Mouse (Mus musculus): Measurements from ENCODE around the gene Taar9. TPM values are rescaled to one million over a fixed set of nuclear protein-coding genes. Genes with fewer than 3 reads are reported as not detected.
"Not testable (repeated sequence)": the region's sequence is repeated elsewhere in the genome, so short reads cannot be mapped to it uniquely, and the experiment has no call there.

Taar9 gene
- polyA plus RNA-seq, 1 experiment from 2014 or later, result not detected

- DNase-seq (ENCODE audit: low spot score) (no peak), ATAC-seq (replicated peaks; ENCODE audit: low FRiP score, low TSS enrichment, low read depth) (no peak)
- Histone ChIP-seq H3K27me3 (replicated peaks; ENCODE audit: control insufficient read depth, insufficient read depth, low read length) (no peaks in the 10 kb centered on the region), H3K9me3 (ENCODE audit: control insufficient read depth, low read length) (no peaks in the 10 kb centered on the region), H3K4me3 (ENCODE audit: low read depth, low read length) (no peak within 1 kb of the TSS), H3K4me1 (replicated peaks; ENCODE audit: control insufficient read depth, insufficient read depth, low read length) (no peaks in the 10 kb centered on the region), H3K36me3 (ENCODE audit: control insufficient read depth, insufficient read depth, low read length) (no peaks in the 10 kb centered on the region), H3K9ac (ENCODE audit: low read length) (no peak within 1 kb of the TSS), H3K27ac (ENCODE audit: low read depth) (no peak within 1 kb of the TSS), H3K4me2 (ENCODE audit: low read length) (no peak within 1 kb of the TSS)
- 76% methylated on average over 2 of the region's 2 CpGs for WGBS
Measured at GRCm38 (mm10) chr10:24092194-24092593, 17.1 kb downstream of the Taar9 start, which contains the start of gene Taar8b. Taar8b (minus strand) TSS chr10:24092294.

DNA sequence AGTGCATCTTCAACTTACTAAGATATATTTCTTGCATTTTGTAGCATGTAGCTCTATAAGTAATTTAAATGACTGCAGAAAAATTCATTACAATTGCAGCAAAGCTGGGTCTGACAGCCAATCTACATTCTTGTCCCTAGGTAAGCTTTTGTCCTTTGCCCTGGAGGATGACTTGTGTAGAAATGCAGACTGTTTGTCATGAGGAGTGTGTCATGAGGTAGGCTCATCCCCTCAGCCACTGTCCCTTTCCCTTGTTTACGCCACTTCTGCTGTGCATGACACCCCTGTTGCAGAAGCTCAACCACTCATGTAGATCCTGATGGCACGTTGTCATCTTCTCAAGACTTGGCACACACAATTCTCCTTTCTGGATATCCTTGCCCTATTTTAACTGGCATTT lies 22.2 kb downstream of the Taar9 start:
- Histone ChIP-seq H3K9me3 (ENCODE audit: control insufficient read depth, low read length) (no peaks in the 10 kb centered on the region), H3K27me3 (replicated peaks; ENCODE audit: control insufficient read depth, insufficient read depth, low read length) (no peaks in the 10 kb centered on the region), H3K27ac (ENCODE audit: low read depth) (no peak overlapping the region), H3K4me2 (ENCODE audit: low read length) (no peak overlapping the region), H3K4me3 (ENCODE audit: low read depth, low read length) (no peak overlapping the region), H3K4me1 (replicated peaks; ENCODE audit: control insufficient read depth, insufficient read depth, low read length) (no peaks in the 10 kb centered on the region), H3K9ac (ENCODE audit: low read length) (no peak overlapping the region), H3K36me3 (ENCODE audit: control insufficient read depth, insufficient read depth, low read length) (no peaks in the 10 kb centered on the region)
- DNase-seq (ENCODE audit: low spot score) (no peak), ATAC-seq (replicated peaks; ENCODE audit: low FRiP score, low TSS enrichment, low read depth) (no peak)
- 87% methylated on average over 2 of the region's 2 CpGs for WGBS

DNA sequence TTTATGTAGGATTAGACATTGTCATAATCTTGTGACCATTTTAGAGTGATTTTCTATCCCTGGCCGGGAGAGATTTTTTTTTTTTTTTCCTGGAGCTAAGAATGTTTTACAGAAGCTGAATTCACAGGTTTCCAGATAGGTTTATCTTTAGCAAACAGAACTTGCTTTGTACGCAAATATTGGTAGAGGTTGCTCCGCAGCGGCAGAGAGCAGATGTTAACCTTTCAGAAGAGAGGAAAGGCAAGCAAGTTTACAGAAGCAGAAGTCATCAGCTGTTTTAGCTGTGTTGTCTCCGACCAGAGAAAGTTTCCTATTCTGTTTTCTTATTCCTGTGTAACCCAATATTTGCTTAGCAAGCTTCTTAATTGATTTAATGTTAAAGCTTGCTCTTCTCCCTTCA lies 22.8 kb downstream of the Taar9 start:
- Histone ChIP-seq H3K9me3 (ENCODE audit: control insufficient read depth, low read length) (no peaks in the 10 kb centered on the region), H3K27ac (ENCODE audit: low read depth) (no peak overlapping the region), H3K27me3 (replicated peaks; ENCODE audit: control insufficient read depth, insufficient read depth, low read length) (no peaks in the 10 kb centered on the region), H3K9ac (ENCODE audit: low read length) (no peak overlapping the region), H3K36me3 (ENCODE audit: control insufficient read depth, insufficient read depth, low read length) (no peaks in the 10 kb centered on the region), H3K4me2 (ENCODE audit: low read length) (no peak overlapping the region), H3K4me1 (replicated peaks; ENCODE audit: control insufficient read depth, insufficient read depth, low read length) (no peaks in the 10 kb centered on the region), H3K4me3 (ENCODE audit: low read depth, low read length) (no peak overlapping the region)
- WGBS, result 52% methylated on average over 5 of the region's 5 CpGs
- DNase-seq (ENCODE audit: low spot score) (no peak), ATAC-seq (replicated peaks; ENCODE audit: low FRiP score, low TSS enrichment, low read depth) (no peak)

GRCm38 (mm10) chr10:24085936-24086335 lies 23.4 kb downstream of the Taar9 start:
- ATAC-seq (replicated peaks; ENCODE audit: low FRiP score, low TSS enrichment, low read depth), result no peak
- no peaks in the 10 kb centered on the region for H3K4me1 ChIP-seq (replicated peaks; ENCODE audit: control insufficient read depth, insufficient read depth, low read length)
- no peaks in the 10 kb centered on the region for H3K27me3 ChIP-seq (replicated peaks; ENCODE audit: control insufficient read depth, insufficient read depth, low read length)
- no peak for DNase-seq (ENCODE audit: low spot score)
- H3K9me3 ChIP-seq (ENCODE audit: control insufficient read depth, low read length), result no peaks in the 10 kb centered on the region
- no peak overlapping the region for H3K9ac ChIP-seq (ENCODE audit: low read length)
- no peak overlapping the region for H3K4me2 ChIP-seq (ENCODE audit: low read length)
- no peak overlapping the region; the same call in 1 of the 2 replicates for H3K27ac ChIP-seq (ENCODE audit: low read depth)
- WGBS, result 72% methylated on average over 5 of the region's 5 CpGs
- no peaks in the 10 kb centered on the region for H3K36me3 ChIP-seq (ENCODE audit: control insufficient read depth, insufficient read depth, low read length)
- H3K4me3 ChIP-seq (ENCODE audit: low read depth, low read length), result no peak overlapping the region

GRCm38 (mm10) chr10:24080166-24080565 lies 29.2 kb downstream of the Taar9 start:
- H3K4me3 ChIP-seq (ENCODE audit: low read depth, low read length), result no peak overlapping the region
- no peaks in the 10 kb centered on the region for H3K36me3 ChIP-seq (ENCODE audit: control insufficient read depth, insufficient read depth, low read length)
- no peaks in the 10 kb centered on the region for H3K9me3 ChIP-seq (ENCODE audit: control insufficient read depth, low read length)
- H3K4me2 ChIP-seq (ENCODE audit: low read length), result no peak overlapping the region
- H3K27me3 ChIP-seq (replicated peaks; ENCODE audit: control insufficient read depth, insufficient read depth, low read length), result no peaks in the 10 kb centered on the region
- no peaks in the 10 kb centered on the region for H3K4me1 ChIP-seq (replicated peaks; ENCODE audit: control insufficient read depth, insufficient read depth, low read length)
- DNase-seq (ENCODE audit: low spot score) (peak; percentile 58), ATAC-seq (replicated peaks; ENCODE audit: low FRiP score, low TSS enrichment, low read depth) (no peak)
- WGBS, result 41% methylated on average over 3 of the region's 3 CpGs
- no peak overlapping the region for H3K9ac ChIP-seq (ENCODE audit: low read length)
- H3K27ac ChIP-seq (ENCODE audit: low read depth), result no peak overlapping the region

- not testable (repeated sequence) for H3K9me3 ChIP-seq (ENCODE audit: control insufficient read depth, low read length); H3K27ac ChIP-seq (ENCODE audit: low read depth); H3K27me3 ChIP-seq (replicated peaks; ENCODE audit: control insufficient read depth, insufficient read depth, low read length); H3K4me3 ChIP-seq (ENCODE audit: low read depth, low read length); DNase-seq (ENCODE audit: low spot score); H3K4me1 ChIP-seq (replicated peaks; ENCODE audit: control insufficient read depth, insufficient read depth, low read length); H3K9ac ChIP-seq (ENCODE audit: low read length); H3K36me3 ChIP-seq (ENCODE audit: control insufficient read depth, insufficient read depth, low read length); ATAC-seq (replicated peaks; ENCODE audit: low FRiP score, low TSS enrichment, low read depth); H3K4me2 ChIP-seq (ENCODE audit: low read length)
- 84% methylated on average over 2 of the region's 4 CpGs for WGBS
Measured at GRCm38 (mm10) chr10:24076200-24076599, 33.1 kb downstream of the Taar9 start, which contains the start of gene Taar8a. Taar8a (plus strand) TSS chr10:24076500.

- H3K4me3 ChIP-seq (ENCODE audit: low read depth, low read length); H3K27me3 ChIP-seq (replicated peaks; ENCODE audit: control insufficient read depth, insufficient read depth, low read length); H3K9ac ChIP-seq (ENCODE audit: low read length); H3K9me3 ChIP-seq (ENCODE audit: control insufficient read depth, low read length); DNase-seq (ENCODE audit: low spot score); H3K36me3 ChIP-seq (ENCODE audit: control insufficient read depth, insufficient read depth, low read length); H3K4me1 ChIP-seq (replicated peaks; ENCODE audit: control insufficient read depth, insufficient read depth, low read length); H3K4me2 ChIP-seq (ENCODE audit: low read length); ATAC-seq (replicated peaks; ENCODE audit: low FRiP score, low TSS enrichment, low read depth); H3K27ac ChIP-seq (ENCODE audit: low read depth): not testable (repeated sequence)
- 52% methylated on average over 2 of the region's 2 CpGs for WGBS
Measured at GRCm38 (mm10) chr10:24074751-24075150, 34.6 kb downstream of the Taar9 start.

DNA sequence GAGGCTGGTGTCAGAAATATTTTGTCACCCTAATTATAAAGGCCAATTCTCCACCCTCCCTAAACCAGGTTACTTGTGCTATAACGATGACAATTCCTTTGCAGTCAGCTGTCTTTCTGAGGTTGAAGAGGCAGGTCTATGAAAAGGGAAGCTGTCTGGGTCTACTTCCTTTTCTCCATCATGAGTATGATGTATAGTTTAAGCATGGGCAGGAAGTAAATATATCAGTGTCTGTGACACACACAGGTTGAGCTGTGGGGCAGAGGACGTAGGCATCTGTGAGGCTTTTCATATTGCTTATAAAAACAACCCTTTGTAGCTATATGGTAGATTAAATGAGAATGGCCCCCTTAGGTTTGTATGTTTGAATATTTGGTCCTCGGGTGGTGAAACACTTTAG lies 50.3 kb downstream of the Taar9 start:
- Histone ChIP-seq H3K4me2 (ENCODE audit: low read length) (no peak overlapping the region), H3K4me1 (replicated peaks; ENCODE audit: control insufficient read depth, insufficient read depth, low read length) (no peaks in the 10 kb centered on the region), H3K9me3 (ENCODE audit: control insufficient read depth, low read length) (no peaks in the 10 kb centered on the region), H3K27ac (ENCODE audit: low read depth) (no peak overlapping the region), H3K36me3 (ENCODE audit: control insufficient read depth, insufficient read depth, low read length) (no peaks in the 10 kb centered on the region), H3K9ac (ENCODE audit: low read length) (no peak overlapping the region), H3K4me3 (ENCODE audit: low read depth, low read length) (no peak overlapping the region), H3K27me3 (replicated peaks; ENCODE audit: control insufficient read depth, insufficient read depth, low read length) (no peaks in the 10 kb centered on the region)
- DNase-seq (ENCODE audit: low spot score) (no peak), ATAC-seq (replicated peaks; ENCODE audit: low FRiP score, low TSS enrichment, low read depth) (no peak)
- WGBS, result 82% methylated on average over 3 of the region's 3 CpGs

Data from intestine, embryonic 14.5 days (tissue).